ENCODE assay signal across 8 mouse cellular contexts in the genomic region with DNA sequence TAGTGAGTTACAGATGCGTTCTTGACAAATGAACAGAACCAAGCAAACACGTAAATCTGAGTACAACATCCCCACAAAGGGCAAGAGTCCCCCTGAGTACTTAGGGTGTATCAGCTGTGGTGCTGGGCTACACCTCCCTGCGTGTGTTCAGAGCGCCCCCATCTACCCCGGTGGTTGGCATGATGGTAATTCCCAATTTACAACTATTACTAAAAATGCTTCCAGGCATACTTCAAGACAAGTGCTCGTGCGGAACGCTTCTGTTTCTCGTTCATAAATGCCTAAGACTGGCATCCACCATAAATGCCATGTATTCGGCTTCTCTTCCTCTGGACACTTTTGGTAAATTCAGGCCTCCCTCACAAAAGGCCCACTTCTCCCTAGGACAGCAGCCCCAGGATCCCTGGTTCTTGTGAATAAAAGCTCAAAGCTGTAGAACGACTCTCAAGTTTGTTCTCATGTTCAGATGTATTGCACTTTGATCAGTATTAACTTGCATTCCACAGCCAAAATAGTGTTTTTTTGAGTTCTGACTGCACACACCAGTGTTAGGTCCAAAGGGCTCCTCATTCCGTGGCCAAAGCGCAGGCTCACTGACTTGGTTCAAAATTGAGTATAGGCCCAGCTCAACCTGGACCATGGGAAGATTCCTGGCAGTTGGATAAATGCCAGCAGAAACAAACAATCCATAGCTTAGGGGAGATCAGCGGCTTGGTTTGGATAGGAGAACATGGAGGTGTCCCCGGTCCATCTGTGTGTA. TPM values are rescaled to one million over a fixed set of nuclear protein-coding genes. Genes with fewer than 3 reads are reported as not detected.
DNase-seq lines count a peak whose midpoint lies in the region; ATAC-seq and TF ChIP-seq lines count a peak whose summit lies in the region.

No protein-coding gene starts in this region.

- H3K36me3 ChIP-seq in testis, adult 2 months (ENCODE audit: control insufficient read depth, insufficient read depth, low read length), result no peaks in the 10 kb centered on the region
- H3K36me3 ChIP-seq in embryonic facial prominence, embryonic 15.5 days, result no peaks in the 10 kb centered on the region
- peaks cover 18% of the 10 kb centered on the region for H3K36me3 ChIP-seq in lung, embryonic 15.5 days
- no peaks in the 10 kb centered on the region for H3K36me3 ChIP-seq in neural tube, embryonic 15.5 days
- peaks cover 15% of the 10 kb centered on the region; the same call in 1 of the 2 replicates for H3K36me3 ChIP-seq in thymus, adult 2 months (ENCODE audit: control insufficient read depth, insufficient read depth, low read length)

- TF ChIP-seq POLR2A in testis, adult 2 months (IDR thresholded peaks at IDR 0.05; ENCODE audit: control insufficient read depth, low read depth, low read length), result no peak
- no peak for TF ChIP-seq POLR2A in thymus, adult 2 months (IDR thresholded peaks at IDR 0.05; ENCODE audit: control insufficient read depth, extremely low read depth, insufficient read depth, low read length, poor library complexity)

- WGBS in embryonic facial prominence, embryonic 15.5 days, result 31% methylated on average over 15 of the region's 15 CpGs
- 36% methylated on average over 15 of the region's 15 CpGs for WGBS in lung, embryonic 15.5 days
- WGBS in neural tube, embryonic 15.5 days, result 38% methylated on average over 15 of the region's 15 CpGs
- WGBS in thymus, adult 2 months, result 42% methylated on average over 15 of the region's 15 CpGs

- intact Hi-C loops in heart, postnatal 10 days (cut with DNase I), result loop anchor here (2.0 kb wide), 1 partner anchor 29 kb away; no protein-coding TSS in a partner anchor

- no peak for DNase-seq in testis, postnatal 14 days (ENCODE audit: low spot score)
- peak; percentile 59 to 62 for DNase-seq in heart, postnatal 10 days
- DNase-seq in kidney, postnatal 25 days, result peak; percentile 69 to 82
- DNase-seq in thymus, adult 2 months, result peak; percentile 69

- H3K4me1 ChIP-seq in testis, adult 2 months (ENCODE audit: control insufficient read depth, insufficient read depth, low read length), result no peaks in the 10 kb centered on the region
- 0 out of 2 replicates have a peak, but pooled peaks cover 2% of the 10 kb centered on the region for H3K4me1 ChIP-seq in embryonic facial prominence, embryonic 15.5 days
- H3K4me1 ChIP-seq in lung, embryonic 15.5 days, result peaks cover 10% of the 10 kb centered on the region; the same call in 1 of the 2 replicates
- peaks cover 8% of the 10 kb centered on the region for H3K4me1 ChIP-seq in neural tube, embryonic 15.5 days
- H3K4me1 ChIP-seq in thymus, adult 2 months (replicated peaks; ENCODE audit: control insufficient read depth, insufficient read depth, low read length), result no peaks in the 10 kb centered on the region

- peak overlapping the region; percentile 30 for H3K4me3 ChIP-seq in testis, adult 2 months (ENCODE audit: control insufficient read depth, low read depth, low read length)
- H3K4me3 ChIP-seq in embryonic facial prominence, embryonic 15.5 days (replicated peaks), result peak overlapping the region; percentile 60
- H3K4me3 ChIP-seq in lung, embryonic 15.5 days, result peak overlapping the region; percentile 62
- peak overlapping the region; percentile 50 for H3K4me3 ChIP-seq in neural tube, embryonic 15.5 days (replicated peaks)
- H3K4me3 ChIP-seq in thymus, adult 2 months (ENCODE audit: control insufficient read depth, insufficient read depth, low read length), result peak overlapping the region; percentile 98

- peak overlapping the region; percentile 33 for H3K9ac ChIP-seq in embryonic facial prominence, embryonic 15.5 days
- H3K9ac ChIP-seq in lung, embryonic 15.5 days, result peak overlapping the region; percentile 61
- H3K9ac ChIP-seq in neural tube, embryonic 15.5 days (replicated peaks), result peak overlapping the region; percentile 39; the same call in 1 of the 2 replicates

- H3K9me3 ChIP-seq in embryonic facial prominence, embryonic 15.5 days (replicated peaks), result no peaks in the 10 kb centered on the region
- no peaks in the 10 kb centered on the region for H3K9me3 ChIP-seq in lung, embryonic 15.5 days
- H3K9me3 ChIP-seq in neural tube, embryonic 15.5 days (replicated peaks), result no peaks in the 10 kb centered on the region

- H3K27ac ChIP-seq in testis, adult 2 months (ENCODE audit: control insufficient read depth, insufficient read depth, low read depth, low read length), result no peak overlapping the region
- peak overlapping the region; percentile 79 for H3K27ac ChIP-seq in embryonic facial prominence, embryonic 15.5 days (replicated peaks)
- H3K27ac ChIP-seq in lung, embryonic 15.5 days, result peak overlapping the region; percentile 52; the same call in 1 of the 2 replicates
- no peak overlapping the region; the same call in 1 of the 2 replicates for H3K27ac ChIP-seq in neural tube, embryonic 15.5 days (replicated peaks)
- H3K27ac ChIP-seq in thymus, adult 2 months (ENCODE audit: control insufficient read depth, insufficient read depth, low read length), result peak overlapping the region; percentile 53; the same call in 1 of the 2 replicates

- ATAC-seq in embryonic facial prominence, embryonic 15.5 days (ENCODE audit: insufficient number of reproducible peaks, low FRiP score, low TSS enrichment, low read depth), result peak; percentile 79
- ATAC-seq in lung, embryonic 15.5 days (ENCODE audit: borderline replicate concordance, extremely low read depth, low FRiP score, low TSS enrichment), result peak; percentile 84
- ATAC-seq in neural tube, embryonic 15.5 days (ENCODE audit: low FRiP score), result peak; percentile 74; the same call in 1 of the 2 replicates

- H3K4me2 ChIP-seq in embryonic facial prominence, embryonic 15.5 days (replicated peaks), result peak overlapping the region; percentile 78
- H3K4me2 ChIP-seq in lung, embryonic 15.5 days, result peak overlapping the region; percentile 83
- peak overlapping the region; percentile 83 for H3K4me2 ChIP-seq in neural tube, embryonic 15.5 days

- no peak for TF ChIP-seq CTCF in testis, adult 2 months (IDR thresholded peaks at IDR 0.05; ENCODE audit: control insufficient read depth, insufficient read depth, insufficient replicate concordance, low read depth, low read length)
- TF ChIP-seq CTCF in thymus, adult 2 months (IDR thresholded peaks at IDR 0.05; ENCODE audit: borderline replicate concordance, control insufficient read depth, extremely low read depth, insufficient read depth, low read length, poor library complexity), result no peak

- H3K27me3 ChIP-seq in testis, adult 2 months (ENCODE audit: control insufficient read depth, insufficient read depth, low read length), result no peaks in the 10 kb centered on the region
- H3K27me3 ChIP-seq in embryonic facial prominence, embryonic 15.5 days, result no peaks in the 10 kb centered on the region
- no peaks in the 10 kb centered on the region for H3K27me3 ChIP-seq in lung, embryonic 15.5 days
- H3K27me3 ChIP-seq in neural tube, embryonic 15.5 days (replicated peaks), result no peaks in the 10 kb centered on the region
- H3K27me3 ChIP-seq in thymus, adult 2 months (ENCODE audit: control insufficient read depth, insufficient read depth, low read length), result no peaks in the 10 kb centered on the region

RNA-seq across cellular contexts. Expression of a gene that starts 0.6 kb away (rescaled TPM):
- 0.79 and 1.1 TPM in 2 replicates for polyA plus RNA-seq in testis, adult 2 months (2012; rRNA removed)
- 4.3 and 6.4 TPM in 2 replicates for polyA plus RNA-seq in embryonic facial prominence, embryonic 15.5 days (2015; fragmentation: Nextera tagmentation; extraction: Ambion mirVana)
- total RNA-seq in heart, postnatal 10 days (2021), result 1 to 10 TPM; 3.0 to 6.0 TPM
- polyA plus RNA-seq in lung, embryonic 15.5 days (2015; fragmentation: Nextera tagmentation; extraction: Ambion mirVana), result 4.7 and 4.8 TPM in 2 replicates
- 1.6 and 2.7 TPM in 2 replicates for polyA plus RNA-seq in neural tube, embryonic 15.5 days (2015; fragmentation: Nextera tagmentation; extraction: Ambion mirVana)
- 2.7 and 6.0 TPM in 2 replicates for polyA plus RNA-seq in thymus, adult 2 months (2012; rRNA removed)

RNA-seq across cellular contexts. Expression of a gene that starts 23.2 kb away (rescaled TPM):
- polyA plus RNA-seq in testis, adult 2 months (2012; rRNA removed), result 27.3 and 29.3 TPM in 2 replicates
- polyA plus RNA-seq in embryonic facial prominence, embryonic 15.5 days (2015; fragmentation: Nextera tagmentation; extraction: Ambion mirVana), result 18.0 and 18.8 TPM in 2 replicates
- 10 to 100 TPM; 27.0 to 28.9 TPM for total RNA-seq in heart, postnatal 10 days (2021)
- polyA plus RNA-seq in lung, embryonic 15.5 days (2015; fragmentation: Nextera tagmentation; extraction: Ambion mirVana), result 27.4 and 28.1 TPM in 2 replicates
- 5.0 and 6.3 TPM in 2 replicates for polyA plus RNA-seq in neural tube, embryonic 15.5 days (2015; fragmentation: Nextera tagmentation; extraction: Ambion mirVana)
- 13.3 and 16.2 TPM in 2 replicates for polyA plus RNA-seq in thymus, adult 2 months (2012; rRNA removed)

RNA-seq across cellular contexts. Expression of a gene that starts 31.8 kb away (rescaled TPM):
- polyA plus RNA-seq in testis, adult 2 months (2012; rRNA removed), result 186 and 204 TPM in 2 replicates
- polyA plus RNA-seq in embryonic facial prominence, embryonic 15.5 days (2015; fragmentation: Nextera tagmentation; extraction: Ambion mirVana), result 24.8 and 26.4 TPM in 2 replicates
- 10 to 100 TPM; 46.3 to 54.2 TPM for total RNA-seq in heart, postnatal 10 days (2021)
- 22.2 and 24.7 TPM in 2 replicates for polyA plus RNA-seq in lung, embryonic 15.5 days (2015; fragmentation: Nextera tagmentation; extraction: Ambion mirVana)
- 52.5 and 55.9 TPM in 2 replicates for polyA plus RNA-seq in neural tube, embryonic 15.5 days (2015; fragmentation: Nextera tagmentation; extraction: Ambion mirVana)
- 7.2 and 10.8 TPM in 2 replicates for polyA plus RNA-seq in thymus, adult 2 months (2012; rRNA removed)

RNA-seq across cellular contexts. Expression of a gene that starts 40.8 kb away (rescaled TPM):
- polyA plus RNA-seq in testis, adult 2 months (2012; rRNA removed), result 16.4 and 27.2 TPM in 2 replicates
- polyA plus RNA-seq in embryonic facial prominence, embryonic 15.5 days (2015; fragmentation: Nextera tagmentation; extraction: Ambion mirVana), result not detected in 2 replicates
- not detected for total RNA-seq in heart, postnatal 10 days (2021)
- polyA plus RNA-seq in lung, embryonic 15.5 days (2015; fragmentation: Nextera tagmentation; extraction: Ambion mirVana), result not detected in 2 replicates
- not detected in 2 replicates for polyA plus RNA-seq in neural tube, embryonic 15.5 days (2015; fragmentation: Nextera tagmentation; extraction: Ambion mirVana)
- 0.14 and 0.36 TPM in 2 replicates for polyA plus RNA-seq in thymus, adult 2 months (2012; rRNA removed)

Comparison
In these comparisons a context has a peak if more than half of its experiments do, and no peak if none do; other contexts are left out.
1. H3K27ac ChIP-seq: peak in embryonic facial prominence, embryonic 15.5 days (single experiment), lung, embryonic 15.5 days (single experiment) and thymus, adult 2 months (single experiment); none in testis, adult 2 months (single experiment) and neural tube, embryonic 15.5 days (single experiment).
2. H3K4me3 ChIP-seq: peak in every context shown above with its lines; median percentile 98 in thymus, adult 2 months; 62 in lung, embryonic 15.5 days; 60 in embryonic facial prominence, embryonic 15.5 days; 50 in neural tube, embryonic 15.5 days; 30 in testis, adult 2 months.
3. Peak in every context shown above with its lines, with median percentiles within 50 percentile points of each other: ATAC-seq, H3K4me2 ChIP-seq and H3K9ac ChIP-seq.